Mouse (Mus musculus): ENCODE data around the gene Batf. TPM values are rescaled to one million over a fixed set of nuclear protein-coding genes. Genes with fewer than 3 reads are reported as not detected.
"Not testable (repeated sequence)": the region's sequence is repeated elsewhere in the genome, so short reads cannot be mapped to it uniquely, and the experiment has no call there.

Gene Batf
- polyA plus RNA-seq, 1 experiment from 2014 or later: 8.3 TPM

DNA sequence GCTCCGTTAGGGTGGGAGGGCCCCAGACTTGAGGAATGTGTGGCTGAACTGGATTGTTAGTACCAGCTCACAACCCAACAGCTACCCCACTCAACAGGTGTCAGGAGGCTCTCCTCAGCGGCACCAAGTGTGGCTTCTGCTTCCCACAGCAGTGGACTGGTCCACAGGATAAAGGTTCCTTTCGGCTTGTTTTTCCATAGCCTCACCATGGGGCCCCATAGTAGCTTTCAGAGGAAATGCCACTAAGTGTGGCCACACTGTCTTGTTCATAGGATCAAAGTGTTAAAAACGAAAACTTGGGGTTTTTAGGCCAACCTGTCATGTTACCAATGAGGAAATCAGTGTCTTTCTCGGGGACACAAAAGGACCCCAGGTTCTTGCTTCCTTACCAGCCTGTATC is 10.0 kb downstream of the Batf start:
- no peak overlapping the region for H3K4me2 ChIP-seq (ENCODE audit: low read depth, low read length)
- H3K9me3 ChIP-seq (ENCODE audit: control insufficient read depth, low read length): no peaks in the 10 kb centered on the region
- ATAC-seq (ENCODE audit: low read depth) (no peak), DNase-seq (ENCODE audit: low spot score) (no peak)
- H3K27ac ChIP-seq (replicated peaks; ENCODE audit: low read depth, low read length): no peak overlapping the region
- no peak overlapping the region for H3K9ac ChIP-seq (ENCODE audit: low read depth, low read length)
- WGBS: 82% methylated on average over 5 of the region's 5 CpGs
- no peaks in the 10 kb centered on the region for H3K36me3 ChIP-seq (ENCODE audit: control insufficient read depth, insufficient read depth, low read length)
- H3K27me3 ChIP-seq (replicated peaks; ENCODE audit: control insufficient read depth, insufficient read depth, low read length): no peaks in the 10 kb centered on the region
- H3K4me1 ChIP-seq (ENCODE audit: control insufficient read depth, insufficient read depth, low read length): no peaks in the 10 kb centered on the region
- no peak overlapping the region for H3K4me3 ChIP-seq (ENCODE audit: low read depth, low read length)

DNA sequence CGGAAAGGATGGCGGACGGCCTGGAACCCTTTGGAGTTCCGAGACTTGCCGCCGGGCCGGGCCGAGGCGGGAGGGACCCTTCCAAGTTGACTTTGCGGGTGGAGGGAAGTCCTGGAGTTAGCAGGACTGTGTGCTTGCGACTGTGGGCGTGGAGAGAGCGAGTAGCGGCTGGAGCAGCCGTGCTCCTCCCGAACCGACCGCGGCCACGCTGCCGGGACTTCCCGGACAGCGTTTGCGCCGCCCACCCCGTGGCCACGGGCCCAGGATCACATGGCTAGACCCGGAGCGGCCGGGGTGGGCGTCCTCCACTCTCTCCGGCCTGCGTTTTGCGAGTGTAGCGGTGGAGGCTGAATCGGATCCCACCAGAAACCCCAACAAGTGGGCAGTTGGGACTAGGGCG is 11.7 kb downstream of the Batf start:
- Histone ChIP-seq H3K4me2 (ENCODE audit: low read depth, low read length) (peak overlapping the region; percentile 45), H3K4me3 (ENCODE audit: low read depth, low read length) (peak overlapping the region; percentile 26), H3K9ac (ENCODE audit: low read depth, low read length) (peak overlapping the region; percentile 37; the same call in 1 of the 2 replicates), H3K27ac (replicated peaks; ENCODE audit: low read depth, low read length) (0 out of 2 replicates have a peak overlapping the region, but pooled peaks have one; percentile 10)
- 29% methylated on average over 6 of the region's 37 CpGs for WGBS
- not testable (repeated sequence) for H3K27me3 ChIP-seq (replicated peaks; ENCODE audit: control insufficient read depth, insufficient read depth, low read length); H3K36me3 ChIP-seq (ENCODE audit: control insufficient read depth, insufficient read depth, low read length); H3K9me3 ChIP-seq (ENCODE audit: control insufficient read depth, low read length); H3K4me1 ChIP-seq (ENCODE audit: control insufficient read depth, insufficient read depth, low read length); DNase-seq (ENCODE audit: low spot score)
- ATAC-seq (ENCODE audit: low read depth): peak; percentile 92

DNA sequence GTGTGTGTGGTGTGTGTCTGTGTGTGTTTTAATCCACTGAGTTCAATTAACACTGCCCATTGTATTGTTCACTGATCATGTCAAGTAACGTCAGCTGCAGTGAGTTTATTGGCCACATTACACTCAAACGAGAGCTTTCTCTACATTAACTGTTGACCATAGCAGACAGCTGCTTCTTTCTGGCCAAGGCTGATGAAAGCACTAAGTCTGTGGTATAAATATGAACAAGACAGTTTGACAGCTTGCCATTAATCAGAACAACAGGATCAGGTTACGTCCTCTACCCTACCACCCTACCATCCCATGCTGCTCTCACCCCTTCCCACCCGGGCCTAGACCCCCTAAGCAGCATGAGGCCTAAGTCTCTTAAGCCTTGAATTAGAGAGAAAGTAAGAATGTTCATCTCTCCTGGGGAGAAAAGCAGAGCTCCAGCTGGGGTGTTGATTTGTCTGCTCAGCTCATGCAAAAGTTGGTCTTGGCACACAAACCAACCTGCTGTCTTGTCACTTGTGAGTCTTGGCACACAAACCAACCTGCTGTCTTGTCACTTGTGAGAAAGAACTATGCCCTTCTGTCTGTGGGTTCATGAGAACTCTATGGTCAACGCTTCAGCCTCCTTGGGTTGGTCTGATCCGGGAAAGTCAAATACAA is 13.8 kb downstream of the Batf start:
- Histone ChIP-seq H3K27me3 (replicated peaks; ENCODE audit: control insufficient read depth, insufficient read depth, low read length) (no peaks in the 10 kb centered on the region), H3K36me3 (ENCODE audit: control insufficient read depth, insufficient read depth, low read length) (no peaks in the 10 kb centered on the region), H3K4me2 (ENCODE audit: low read depth, low read length) (no peak overlapping the region), H3K27ac (replicated peaks; ENCODE audit: low read depth, low read length) (no peak overlapping the region), H3K9ac (ENCODE audit: low read depth, low read length) (no peak overlapping the region), H3K4me3 (ENCODE audit: low read depth, low read length) (no peak overlapping the region), H3K4me1 (ENCODE audit: control insufficient read depth, insufficient read depth, low read length) (peaks cover 10% of the 10 kb centered on the region), H3K9me3 (ENCODE audit: control insufficient read depth, low read length) (no peaks in the 10 kb centered on the region)
- ATAC-seq (ENCODE audit: low read depth) (no peak; the same call in 1 of the 2 replicates), DNase-seq (ENCODE audit: low spot score) (peak; percentile 41)
- 62% methylated on average over 6 of the region's 6 CpGs for WGBS

DNA sequence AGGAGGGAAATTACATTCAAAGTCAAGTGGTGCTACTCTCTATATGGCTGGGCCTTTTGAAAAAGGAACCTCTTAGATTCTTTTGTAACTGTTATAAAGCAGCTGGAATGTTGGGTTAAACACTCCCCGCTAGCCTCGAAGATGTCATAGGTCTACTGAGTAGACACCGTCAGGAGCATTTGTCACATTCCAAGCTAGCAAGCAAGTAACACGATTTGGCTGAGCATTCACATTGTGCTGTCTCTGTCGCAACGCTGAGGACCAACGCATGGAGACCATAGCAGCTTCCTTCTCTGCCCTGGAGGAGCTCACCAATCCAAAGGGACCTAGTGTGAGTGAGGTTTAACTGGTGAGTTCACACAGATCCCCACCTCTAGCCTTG is 14.4 kb downstream of the Batf start:
- Histone ChIP-seq H3K4me3 (ENCODE audit: low read depth, low read length) (no peak overlapping the region), H3K9ac (ENCODE audit: low read depth, low read length) (no peak overlapping the region), H3K36me3 (ENCODE audit: control insufficient read depth, insufficient read depth, low read length) (no peaks in the 10 kb centered on the region), H3K4me2 (ENCODE audit: low read depth, low read length) (no peak overlapping the region), H3K27ac (replicated peaks; ENCODE audit: low read depth, low read length) (no peak overlapping the region), H3K27me3 (replicated peaks; ENCODE audit: control insufficient read depth, insufficient read depth, low read length) (no peaks in the 10 kb centered on the region), H3K4me1 (ENCODE audit: control insufficient read depth, insufficient read depth, low read length) (peaks cover 14% of the 10 kb centered on the region), H3K9me3 (ENCODE audit: control insufficient read depth, low read length) (no peaks in the 10 kb centered on the region)
- DNase-seq (ENCODE audit: low spot score) (no peak), ATAC-seq (ENCODE audit: low read depth) (no peak)
- 77% methylated on average over 7 of the region's 7 CpGs for WGBS

DNA sequence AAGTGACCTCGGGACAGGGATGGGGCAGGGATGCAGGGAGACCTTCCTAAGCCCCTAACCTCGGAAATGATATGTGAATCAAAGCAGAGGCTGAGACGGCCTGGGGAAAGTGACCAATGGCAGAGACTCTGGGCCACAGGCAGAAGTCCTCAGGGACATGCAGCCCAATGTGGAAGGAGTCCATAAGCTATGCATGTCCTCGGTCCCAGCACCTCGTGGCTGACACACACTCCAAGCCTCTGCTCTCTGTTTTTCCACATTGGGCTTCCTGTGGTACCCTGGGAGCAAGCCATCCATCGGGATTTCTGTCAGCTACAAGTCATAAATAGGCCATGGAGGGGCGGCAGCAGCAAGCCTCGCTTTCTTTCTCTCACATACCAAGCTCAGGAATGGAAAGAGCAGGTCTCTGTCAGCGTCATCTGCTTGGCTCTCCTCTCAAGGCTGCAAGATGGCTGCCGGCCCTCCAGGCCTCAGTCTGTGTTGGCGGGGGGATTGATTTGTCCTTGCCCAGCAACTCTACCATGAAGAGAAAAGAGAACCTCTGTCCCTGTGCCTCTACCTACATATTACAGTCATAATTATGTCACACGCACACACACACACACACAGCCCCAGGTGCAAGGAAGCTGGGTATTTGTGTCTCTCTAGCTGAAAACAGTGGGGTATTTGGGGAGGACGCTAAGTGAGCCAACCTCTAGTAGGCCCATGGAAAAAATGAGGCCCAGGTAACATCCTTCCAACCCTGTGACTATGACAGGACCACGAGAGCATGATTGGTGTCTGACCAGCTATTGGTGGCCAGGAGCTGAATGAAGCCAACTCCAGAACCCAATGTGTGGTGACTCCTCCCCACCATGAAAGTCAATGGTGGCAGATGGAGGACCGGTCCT is 15.9 kb downstream of the Batf start:
- 81% methylated on average over 15 of the region's 15 CpGs for WGBS
- Histone ChIP-seq H3K27me3 (replicated peaks; ENCODE audit: control insufficient read depth, insufficient read depth, low read length) (no peaks in the 10 kb centered on the region), H3K27ac (replicated peaks; ENCODE audit: low read depth, low read length) (no peak overlapping the region), H3K4me1 (ENCODE audit: control insufficient read depth, insufficient read depth, low read length) (peaks cover 20% of the 10 kb centered on the region), H3K9ac (ENCODE audit: low read depth, low read length) (no peak overlapping the region), H3K4me2 (ENCODE audit: low read depth, low read length) (no peak overlapping the region), H3K4me3 (ENCODE audit: low read depth, low read length) (no peak overlapping the region), H3K36me3 (ENCODE audit: control insufficient read depth, insufficient read depth, low read length) (no peaks in the 10 kb centered on the region), H3K9me3 (ENCODE audit: control insufficient read depth, low read length) (no peaks in the 10 kb centered on the region)
- DNase-seq (ENCODE audit: low spot score) (no peak), ATAC-seq (ENCODE audit: low read depth) (no peak)

DNA sequence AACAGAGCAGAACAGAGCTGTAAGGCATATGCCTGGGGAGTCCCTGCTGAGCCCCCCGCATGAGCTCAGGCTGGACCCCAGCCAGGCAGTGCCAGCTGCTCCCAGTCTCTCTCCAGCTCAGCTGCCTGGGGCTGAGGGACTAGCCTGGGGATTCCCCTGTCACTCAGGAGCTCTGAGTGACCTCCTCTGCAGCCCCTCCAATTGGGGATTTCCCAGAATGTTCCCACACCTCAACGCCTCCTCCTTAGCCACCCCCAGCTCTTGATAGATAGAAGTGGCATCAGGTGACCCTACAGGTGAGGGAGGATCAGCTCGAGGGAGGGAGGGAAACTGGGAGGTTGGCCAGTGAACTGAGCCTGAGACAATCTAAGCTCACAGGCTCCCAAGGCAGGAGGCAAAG is 17.0 kb downstream of the Batf start:
- Histone ChIP-seq H3K4me1 (ENCODE audit: control insufficient read depth, insufficient read depth, low read length) (peaks cover 20% of the 10 kb centered on the region), H3K9ac (ENCODE audit: low read depth, low read length) (no peak overlapping the region), H3K27ac (replicated peaks; ENCODE audit: low read depth, low read length) (no peak overlapping the region), H3K4me3 (ENCODE audit: low read depth, low read length) (no peak overlapping the region), H3K27me3 (replicated peaks; ENCODE audit: control insufficient read depth, insufficient read depth, low read length) (no peaks in the 10 kb centered on the region), H3K4me2 (ENCODE audit: low read depth, low read length) (no peak overlapping the region), H3K36me3 (ENCODE audit: control insufficient read depth, insufficient read depth, low read length) (no peaks in the 10 kb centered on the region), H3K9me3 (ENCODE audit: control insufficient read depth, low read length) (no peaks in the 10 kb centered on the region)
- DNase-seq (ENCODE audit: low spot score) (peak; percentile 8), ATAC-seq (ENCODE audit: low read depth) (no peak)
- WGBS: 61% methylated on average over 3 of the region's 3 CpGs

DNA sequence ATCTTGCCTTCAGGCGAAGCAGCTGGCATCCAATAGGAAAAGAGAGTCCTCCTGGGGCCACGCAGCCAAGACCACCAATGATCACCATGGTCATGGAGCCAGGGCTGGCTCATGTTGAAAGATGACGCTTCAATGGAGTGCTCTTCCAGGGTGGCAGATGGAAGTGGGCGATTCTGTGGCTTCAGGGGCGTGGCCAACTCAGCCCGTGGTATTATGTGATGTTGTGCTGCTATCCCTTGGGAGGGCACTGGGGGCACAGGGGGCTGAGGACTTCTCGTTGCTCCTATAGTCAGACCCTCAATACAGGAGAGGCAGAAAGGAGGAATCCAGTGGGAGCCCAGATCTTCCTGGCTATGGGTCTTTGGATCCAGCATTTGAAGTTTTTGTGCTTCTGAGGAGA is 18.1 kb downstream of the Batf start:
- DNase-seq (ENCODE audit: low spot score) (no peak), ATAC-seq (ENCODE audit: low read depth) (no peak; the same call in 1 of the 2 replicates)
- peaks cover 20% of the 10 kb centered on the region for H3K4me1 ChIP-seq (ENCODE audit: control insufficient read depth, insufficient read depth, low read length)
- H3K9ac ChIP-seq (ENCODE audit: low read depth, low read length): no peak overlapping the region
- H3K9me3 ChIP-seq (ENCODE audit: control insufficient read depth, low read length): no peaks in the 10 kb centered on the region
- H3K36me3 ChIP-seq (ENCODE audit: control insufficient read depth, insufficient read depth, low read length): no peaks in the 10 kb centered on the region
- H3K27me3 ChIP-seq (replicated peaks; ENCODE audit: control insufficient read depth, insufficient read depth, low read length): no peaks in the 10 kb centered on the region
- 62% methylated on average over 7 of the region's 7 CpGs for WGBS
- no peak overlapping the region for H3K27ac ChIP-seq (replicated peaks; ENCODE audit: low read depth, low read length)
- H3K4me2 ChIP-seq (ENCODE audit: low read depth, low read length): no peak overlapping the region
- H3K4me3 ChIP-seq (ENCODE audit: low read depth, low read length): no peak overlapping the region

DNA sequence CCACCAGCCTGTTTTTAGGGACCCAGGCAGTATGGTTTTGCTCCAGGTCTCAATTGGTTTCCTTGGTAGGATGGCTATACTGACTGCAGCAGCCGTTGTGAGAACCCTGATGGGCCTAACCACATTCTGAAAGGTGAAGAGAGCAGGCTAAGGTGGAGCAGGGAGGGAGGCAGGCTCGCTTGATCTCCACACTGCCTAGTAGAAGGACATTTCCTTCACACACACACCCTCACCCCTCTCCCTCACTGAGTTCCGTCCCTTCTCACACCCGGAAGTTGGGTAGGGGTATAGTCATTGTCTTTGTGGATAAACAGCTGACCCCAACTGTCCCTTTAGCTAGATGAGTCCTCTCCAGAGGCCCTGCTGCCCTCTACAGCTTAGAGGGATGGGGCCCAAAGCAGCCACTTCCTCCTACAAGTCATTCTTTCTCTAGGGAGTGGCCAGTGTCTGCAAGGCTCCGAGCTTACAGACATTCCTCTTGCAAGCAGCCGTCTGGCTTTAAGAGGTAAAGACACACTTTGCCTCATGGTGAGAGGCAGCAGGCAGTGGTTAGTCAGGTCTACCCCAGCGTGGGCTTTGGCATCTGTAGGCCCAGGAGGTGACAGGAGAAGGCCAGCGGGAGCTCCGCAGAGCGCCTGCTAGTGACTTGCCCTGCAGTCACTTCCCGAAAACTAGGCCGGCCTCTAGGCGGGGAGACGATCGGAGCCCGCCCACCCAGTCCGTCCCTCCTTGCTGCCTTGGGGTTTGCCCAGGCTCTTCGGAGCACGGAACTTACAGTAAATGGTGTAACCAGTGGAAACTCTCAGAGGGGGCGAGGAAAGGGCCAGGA is 18.7 kb downstream of the Batf start:
- no peaks in the 10 kb centered on the region for H3K27me3 ChIP-seq (replicated peaks; ENCODE audit: control insufficient read depth, insufficient read depth, low read length)
- peak; percentile 88 for DNase-seq (ENCODE audit: low spot score)
- H3K27ac ChIP-seq (replicated peaks; ENCODE audit: low read depth, low read length): peak overlapping the region; percentile 57
- H3K4me1 ChIP-seq (ENCODE audit: control insufficient read depth, insufficient read depth, low read length): peaks cover 20% of the 10 kb centered on the region
- H3K9me3 ChIP-seq (ENCODE audit: control insufficient read depth, low read length): no peaks in the 10 kb centered on the region
- peak; percentile 87 for ATAC-seq (ENCODE audit: low read depth)
- H3K9ac ChIP-seq (ENCODE audit: low read depth, low read length): peak overlapping the region; percentile 71
- H3K36me3 ChIP-seq (ENCODE audit: control insufficient read depth, insufficient read depth, low read length): no peaks in the 10 kb centered on the region
- WGBS: 13% methylated on average over 20 of the region's 20 CpGs
- peak overlapping the region; percentile 77 for H3K4me2 ChIP-seq (ENCODE audit: low read depth, low read length)
- H3K4me3 ChIP-seq (ENCODE audit: low read depth, low read length): peak overlapping the region; percentile 39

Data from embryonic facial prominence, embryonic 14.5 days (tissue).